Mouse (Mus musculus) liver, postnatal 0 days (tissue): ENCODE results near the gene Wwox.

ENCODE experiments used
- CTCF ChIP-seq: sonication (generic); IDR thresholded peaks from 2 replicates; pipeline ENCODE4 v1.5.1; 2016; ENCODE audit warnings: antibody characterized with exemption, low read depth
- EP300 ChIP-seq: IDR thresholded peaks from 2 replicates; pipeline ENCODE4 v1.6.1; 2016; ENCODE audit warnings: antibody characterized with exemption, low read depth, mild to moderate bottlenecking

GRCm38 (mm10) chr8:114982762-114983161 is 543.3 kb downstream of the Wwox start:
- TF ChIP-seq CTCF (no peak), EP300 (no peak)
